Mouse (Mus musculus): ENCODE measurements around the gene Slc35f6. TPM values are rescaled to one million over a fixed set of nuclear protein-coding genes. Genes with fewer than 3 reads are reported as not detected.
A peak's percentile ranks its signal among the peaks of the same experiment; 100 is the strongest.

Slc35f6 gene
- total and polyA plus RNA-seq, 2 experiments from 2014 or later, result 25.1 to 65.3 TPM

GRCm38 (mm10) chr5:30626331-30627105, 21.2 kb upstream of the Slc35f6 start:
- ATAC-seq (ENCODE audit: low FRiP score), result no peak
- H3K36me3 ChIP-seq (ENCODE audit: insufficient read depth, low read length), result no peaks in the 10 kb centered on the region
- H3K27ac ChIP-seq (ENCODE audit: low read depth, low read length), result no peak overlapping the region
- no peak overlapping the region for H3K4me2 ChIP-seq (ENCODE audit: low read depth, low read length, poor library complexity, severe bottlenecking)
- no peak overlapping the region for H3K4me3 ChIP-seq (ENCODE audit: low read depth, low read length)
- peaks cover 3% of the 10 kb centered on the region for H3K27me3 ChIP-seq (ENCODE audit: insufficient read depth, low read length)
- WGBS, result 81% methylated on average over 8 of the region's 8 CpGs
- no peak for TF ChIP-seq CTCF (IDR thresholded peaks at IDR 0.05)
- no peak for DNase-seq (ENCODE audit: low spot score)
- no peak overlapping the region for H3K9ac ChIP-seq (replicated peaks; ENCODE audit: low read length, poor library complexity, severe bottlenecking)
- no peaks in the 10 kb centered on the region for H3K9me3 ChIP-seq (ENCODE audit: low read length)
- peaks cover 9% of the 10 kb centered on the region; the same call in 1 of the 2 replicates for H3K4me1 ChIP-seq (ENCODE audit: insufficient read depth, low read length)

GRCm38 (mm10) chr5:30628511-30628910, 19.2 kb upstream of the Slc35f6 start:
- WGBS, result 83% methylated on average over 3 of the region's 3 CpGs
- no peaks in the 10 kb centered on the region for H3K9me3 ChIP-seq (ENCODE audit: low read length)
- H3K4me3 ChIP-seq (ENCODE audit: low read depth, low read length), result no peak overlapping the region
- no peak for ATAC-seq (ENCODE audit: low FRiP score)
- no peaks in the 10 kb centered on the region for H3K4me1 ChIP-seq (ENCODE audit: insufficient read depth, low read length)
- no peak for DNase-seq (ENCODE audit: low spot score)
- no peak overlapping the region for H3K9ac ChIP-seq (replicated peaks; ENCODE audit: low read length, poor library complexity, severe bottlenecking)
- H3K4me2 ChIP-seq (ENCODE audit: low read depth, low read length, poor library complexity, severe bottlenecking), result no peak overlapping the region
- no peak for TF ChIP-seq CTCF (IDR thresholded peaks at IDR 0.05)
- H3K27me3 ChIP-seq (ENCODE audit: insufficient read depth, low read length), result no peaks in the 10 kb centered on the region
- H3K36me3 ChIP-seq (ENCODE audit: insufficient read depth, low read length), result no peaks in the 10 kb centered on the region
- H3K27ac ChIP-seq (ENCODE audit: low read depth, low read length), result no peak overlapping the region

GRCm38 (mm10) chr5:30630401-30630800, 17.3 kb upstream of the Slc35f6 start:
- TF ChIP-seq CTCF (IDR thresholded peaks at IDR 0.05), result no peak
- ATAC-seq (ENCODE audit: low FRiP score) (no peak), DNase-seq (ENCODE audit: low spot score) (no peak)
- WGBS, result 79% methylated on average over 6 of the region's 6 CpGs
- Histone ChIP-seq H3K27me3 (ENCODE audit: insufficient read depth, low read length) (no peaks in the 10 kb centered on the region), H3K4me1 (ENCODE audit: insufficient read depth, low read length) (no peaks in the 10 kb centered on the region), H3K4me2 (ENCODE audit: low read depth, low read length, poor library complexity, severe bottlenecking) (no peak overlapping the region), H3K9me3 (ENCODE audit: low read length) (no peaks in the 10 kb centered on the region), H3K4me3 (ENCODE audit: low read depth, low read length) (no peak overlapping the region), H3K9ac (replicated peaks; ENCODE audit: low read length, poor library complexity, severe bottlenecking) (no peak overlapping the region), H3K36me3 (ENCODE audit: insufficient read depth, low read length) (no peaks in the 10 kb centered on the region), H3K27ac (ENCODE audit: low read depth, low read length) (no peak overlapping the region)

- no peaks in the 10 kb centered on the region for H3K4me1 ChIP-seq (ENCODE audit: insufficient read depth, low read length)
- H3K27me3 ChIP-seq (ENCODE audit: insufficient read depth, low read length), result no peaks in the 10 kb centered on the region
- no peak overlapping the region for H3K4me3 ChIP-seq (ENCODE audit: low read depth, low read length)
- DNase-seq (ENCODE audit: low spot score) (no peak), ATAC-seq (ENCODE audit: low FRiP score) (no peak)
- 75% methylated on average over 1 of the region's 1 CpGs for WGBS
- H3K36me3 ChIP-seq (ENCODE audit: insufficient read depth, low read length), result no peaks in the 10 kb centered on the region
- H3K9me3 ChIP-seq (ENCODE audit: low read length), result no peaks in the 10 kb centered on the region
- no peak for TF ChIP-seq CTCF (IDR thresholded peaks at IDR 0.05)
- H3K4me2 ChIP-seq (ENCODE audit: low read depth, low read length, poor library complexity, severe bottlenecking), result no peak overlapping the region
- no peak overlapping the region for H3K9ac ChIP-seq (replicated peaks; ENCODE audit: low read length, poor library complexity, severe bottlenecking)
- H3K27ac ChIP-seq (ENCODE audit: low read depth, low read length), result no peak overlapping the region
Measured at GRCm38 (mm10) chr5:30632134-30632533, 15.6 kb upstream of the Slc35f6 start.

- H3K9me3 ChIP-seq (ENCODE audit: low read length), result no peaks in the 10 kb centered on the region
- ATAC-seq (ENCODE audit: low FRiP score) (no peak), DNase-seq (ENCODE audit: low spot score) (no peak)
- H3K4me2 ChIP-seq (ENCODE audit: low read depth, low read length, poor library complexity, severe bottlenecking), result no peak overlapping the region
- H3K36me3 ChIP-seq (ENCODE audit: insufficient read depth, low read length), result no peaks in the 10 kb centered on the region
- TF ChIP-seq CTCF (IDR thresholded peaks at IDR 0.05), result no peak
- no peak overlapping the region for H3K9ac ChIP-seq (replicated peaks; ENCODE audit: low read length, poor library complexity, severe bottlenecking)
- no peak overlapping the region for H3K27ac ChIP-seq (ENCODE audit: low read depth, low read length)
- H3K4me1 ChIP-seq (ENCODE audit: insufficient read depth, low read length), result no peaks in the 10 kb centered on the region
- 61% methylated on average over 7 of the region's 7 CpGs for WGBS
- H3K27me3 ChIP-seq (ENCODE audit: insufficient read depth, low read length), result no peaks in the 10 kb centered on the region
- no peak overlapping the region for H3K4me3 ChIP-seq (ENCODE audit: low read depth, low read length)
Measured at GRCm38 (mm10) chr5:30636994-30637393, 10.7 kb upstream of the Slc35f6 start.

- Histone ChIP-seq H3K9me3 (ENCODE audit: low read length) (no peaks in the 10 kb centered on the region), H3K4me1 (ENCODE audit: insufficient read depth, low read length) (no peaks in the 10 kb centered on the region), H3K4me2 (ENCODE audit: low read depth, low read length, poor library complexity, severe bottlenecking) (no peak overlapping the region), H3K36me3 (ENCODE audit: insufficient read depth, low read length) (no peaks in the 10 kb centered on the region), H3K9ac (replicated peaks; ENCODE audit: low read length, poor library complexity, severe bottlenecking) (no peak overlapping the region), H3K27ac (ENCODE audit: low read depth, low read length) (no peak overlapping the region), H3K4me3 (ENCODE audit: low read depth, low read length) (no peak overlapping the region), H3K27me3 (ENCODE audit: insufficient read depth, low read length) (no peaks in the 10 kb centered on the region)
- peak; percentile 74; the same call in 1 of the 2 replicates for ATAC-seq (ENCODE audit: low FRiP score)
- peak; percentile 95 for TF ChIP-seq CTCF (IDR thresholded peaks at IDR 0.05)
- 5% methylated on average over 6 of the region's 6 CpGs for WGBS
- DNase-seq (ENCODE audit: low spot score), result peak; percentile 86
Measured at GRCm38 (mm10) chr5:30638041-30638440, 9.7 kb upstream of the Slc35f6 start.
